16 mouse cellular contexts compared by ENCODE assay signal in genomic region chr16:13161516-13161915, GRCm38 (mm10).
"Had no signal": no experiment of that assay in that cellular context is flagged by ENCODE, and none has a peak within 500 bp of the region (broad histone marks: within the 10 kb centered on the region; RNA-seq: fewer than 3 reads in every experiment).

No protein-coding gene starts in this region.

- H3K27me3 ChIP-seq: liver, embryonic 13.5 days; stomach, embryonic 15.5 days had no signal

- H3K36me3 ChIP-seq: limb, embryonic 10.5 days; limb, embryonic 13.5 days; liver, embryonic 13.5 days; stomach, embryonic 15.5 days had no signal

- H3K9me3 ChIP-seq: limb, embryonic 10.5 days; liver, embryonic 13.5 days; stomach, embryonic 15.5 days had no signal

- ATAC-seq: intestine, embryonic 16.5 days had no signal

- H3K4me2 ChIP-seq: limb, embryonic 13.5 days; liver, embryonic 13.5 days; midbrain, embryonic 11.5 days; stomach, embryonic 15.5 days had no signal

- H3K9ac ChIP-seq: limb, embryonic 13.5 days; liver, embryonic 13.5 days; stomach, embryonic 15.5 days had no signal

- H3K27ac ChIP-seq: limb, embryonic 10.5 days; limb, embryonic 13.5 days; liver, embryonic 13.5 days; stomach, embryonic 15.5 days had no signal

- H3K4me3 ChIP-seq: limb, embryonic 10.5 days; limb, embryonic 13.5 days; liver, embryonic 13.5 days; stomach, embryonic 15.5 days had no signal

- DNase-seq: kidney, adult 18-20 months; kidney, adult 9 months; kidney, postnatal 14 days; kidney, postnatal 4 days; liver; liver, embryonic 13.5 days; midbrain, embryonic 14.5 days; right cerebral cortex, postnatal 25 days; spleen, adult 18-20 months; thymus, adult 18-20 months; thymus, postnatal 36 days had no signal

- H3K4me1 ChIP-seq: limb, embryonic 13.5 days; stomach, embryonic 15.5 days had no signal
